Mouse (Mus musculus) retina, adult 2 months (tissue): Measurements from ENCODE around the gene Scn10a.

ENCODE experiments used
- DNase-seq: peaks from one replicate; pipeline ENCODE4 v3.0.0-alpha.2; 2012; ENCODE audit warnings: low read depth, low spot score

The Scn10a gene

GRCm38 (mm10) chr9:119719222-119719621 is at the start of gene Scn10a:
Gene Scn10a (minus strand): TSS chr9:119719322.
- no peak for DNase-seq

- DNase-seq = no peak
Observed at GRCm38 (mm10) chr9:119768585-119768984, 49.5 kb upstream of the Scn10a start.

GRCm38 (mm10) chr9:119760226-119760625 is 41.1 kb upstream of the Scn10a start:
- DNase-seq = no peak

GRCm38 (mm10) chr9:119759457-119759856 is 40.3 kb upstream of the Scn10a start:
- DNase-seq = no peak

- peak; percentile 11 for DNase-seq
Observed at GRCm38 (mm10) chr9:119751507-119751906, 32.4 kb upstream of the Scn10a start.

GRCm38 (mm10) chr9:119749112-119749511 is 30.0 kb upstream of the Scn10a start:
- no peak for DNase-seq

- no peak for DNase-seq
Observed at GRCm38 (mm10) chr9:119743900-119744299, 24.8 kb upstream of the Scn10a start.

- DNase-seq = no peak
Observed at GRCm38 (mm10) chr9:119743312-119743711, 24.2 kb upstream of the Scn10a start.

GRCm38 (mm10) chr9:119741101-119741786 is 22.1 kb upstream of the Scn10a start:
- DNase-seq = no peak

GRCm38 (mm10) chr9:119728412-119729097 is 9.4 kb upstream of the Scn10a start:
- no peak for DNase-seq

- DNase-seq = no peak
Observed at GRCm38 (mm10) chr9:119726990-119727389, 7.9 kb upstream of the Scn10a start.

GRCm38 (mm10) chr9:119725293-119725862 is 6.3 kb upstream of the Scn10a start:
- no peak for DNase-seq

GRCm38 (mm10) chr9:119706700-119707099 is 12.4 kb downstream of the Scn10a start:
- DNase-seq = no peak

GRCm38 (mm10) chr9:119691505-119691904 is 27.6 kb downstream of the Scn10a start:
- no peak for DNase-seq

- no peak for DNase-seq
Observed at GRCm38 (mm10) chr9:119691001-119691400, 28.1 kb downstream of the Scn10a start.

GRCm38 (mm10) chr9:119687893-119688292 is 31.2 kb downstream of the Scn10a start:
- DNase-seq = no peak

GRCm38 (mm10) chr9:119686187-119686586 is 32.9 kb downstream of the Scn10a start:
- no peak for DNase-seq

- DNase-seq = no peak
Observed at GRCm38 (mm10) chr9:119680896-119681295, 38.2 kb downstream of the Scn10a start.

- no peak for DNase-seq
Observed at GRCm38 (mm10) chr9:119664109-119664508, 55.0 kb downstream of the Scn10a start.

GRCm38 (mm10) chr9:119656111-119656510 is 63.0 kb downstream of the Scn10a start:
- no peak for DNase-seq

- DNase-seq = no peak
Observed at GRCm38 (mm10) chr9:119653758-119654157, 65.4 kb downstream of the Scn10a start.

GRCm38 (mm10) chr9:119646942-119647547 is 72.1 kb downstream of the Scn10a start:
- peak; percentile 15 for DNase-seq
